Mouse (Mus musculus) splenic B cell, adult 2 months (primary cell): ENCODE results near the gene Tfip11.

Experiments used
- DNase-seq: peaks from one replicate; pipeline ENCODE4 v3.0.0-alpha.2; 2011; ENCODE audit warnings: low read depth, low spot score
- H3K27me3 ChIP-seq: 2 replicates; pipeline ENCODE4 v1.6.1; 2012; ENCODE audit warnings: mild to moderate bottlenecking, low read length, moderate library complexity, mixed read lengths; ENCODE audit not compliant: control insufficient read depth, poor library complexity, insufficient read depth, severe bottlenecking
- H3K36me3 ChIP-seq: 2 replicates; pipeline ENCODE4 v1.6.1; 2012; ENCODE audit warnings: mild to moderate bottlenecking, low read length, moderate library complexity, mixed read lengths; ENCODE audit not compliant: control insufficient read depth, poor library complexity, insufficient read depth, severe bottlenecking

Gene Tfip11

GRCm38 (mm10) chr5:112323246-112323645 is 2.9 kb upstream of the Tfip11 start:
- no peaks in the 10 kb centered on the region for H3K36me3 ChIP-seq
- H3K27me3 ChIP-seq = no peaks in the 10 kb centered on the region
- DNase-seq = no peak

DNA sequence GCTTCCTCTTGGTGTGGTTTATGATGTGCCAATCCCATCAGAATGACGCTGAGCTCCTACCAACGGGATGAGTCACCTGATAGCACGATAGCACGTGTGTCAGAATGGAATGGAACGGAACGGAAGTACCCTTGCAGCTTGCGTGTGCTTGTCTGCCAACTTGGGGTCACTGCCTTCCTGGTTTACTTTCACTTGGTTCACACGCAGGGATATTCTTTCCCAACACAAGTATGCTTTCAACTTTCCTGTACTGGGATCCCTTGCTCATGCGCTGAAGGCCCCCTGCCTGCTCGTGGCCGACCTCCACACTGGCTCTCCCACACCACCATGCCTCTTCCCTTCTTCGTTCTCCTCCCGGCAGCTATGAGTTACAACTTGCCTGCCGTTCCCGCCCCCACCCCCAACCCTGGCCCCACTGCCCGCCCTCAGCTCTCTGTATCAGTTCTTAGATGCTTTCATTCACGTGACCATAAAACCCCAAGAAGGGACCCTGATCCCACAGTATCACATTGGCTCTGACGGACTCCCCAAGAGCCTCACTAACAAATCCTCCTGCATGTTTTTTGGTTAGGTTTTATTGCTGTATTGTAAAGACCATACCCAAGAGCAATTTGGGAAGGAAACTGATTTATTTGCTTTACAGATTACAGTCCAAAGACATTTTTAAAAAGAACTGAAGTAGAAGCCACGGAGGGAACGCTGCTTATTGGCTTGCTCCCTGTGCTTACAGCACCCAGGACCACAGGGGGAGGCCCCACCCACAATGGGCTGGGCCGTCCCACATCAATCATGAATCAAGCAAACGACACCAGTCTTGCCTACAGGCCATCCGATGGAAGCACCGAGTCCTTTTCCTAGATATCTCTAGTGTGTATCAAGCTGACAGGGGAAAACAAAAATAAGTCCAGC is 1.3 kb upstream of the Tfip11 start:
- Histone ChIP-seq H3K36me3 (peaks cover 4% of the 10 kb centered on the region), H3K27me3 (no peaks in the 10 kb centered on the region)
- peak; percentile 80 for DNase-seq

DNA sequence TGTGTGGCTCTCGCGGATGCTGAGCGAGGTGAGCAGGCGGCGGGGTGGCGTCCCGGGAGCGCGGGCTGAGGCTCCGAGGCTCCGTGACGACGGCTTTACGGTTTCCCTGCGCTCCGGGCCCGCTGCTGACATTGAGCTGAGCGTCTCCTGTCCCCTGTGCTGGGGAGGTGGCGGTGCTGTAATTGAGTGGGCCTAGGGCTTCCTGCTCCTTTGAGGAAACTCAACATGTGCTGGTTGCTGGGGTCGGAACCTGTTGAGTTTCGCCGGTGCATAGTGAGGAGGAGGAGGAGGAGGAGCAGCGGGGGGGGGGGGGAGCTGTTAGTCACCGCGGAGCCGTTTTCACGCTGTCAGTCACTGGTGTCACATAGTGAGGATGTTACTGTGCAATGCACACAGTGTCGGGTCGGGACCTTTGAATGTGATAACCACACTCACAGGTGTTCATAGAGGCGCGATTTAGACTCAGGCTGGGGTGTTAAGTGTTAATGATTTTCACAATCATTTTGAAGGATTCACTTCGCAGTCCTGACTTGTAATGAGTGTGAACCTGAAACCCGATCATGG is 370 bp downstream of the Tfip11 start:
- Histone ChIP-seq H3K27me3 (no peaks in the 10 kb centered on the region), H3K36me3 (peaks cover 4% of the 10 kb centered on the region)
- DNase-seq = no peak

- Histone ChIP-seq H3K27me3 (no peaks in the 10 kb centered on the region), H3K36me3 (peaks cover 5% of the 10 kb centered on the region)
- no peak for DNase-seq
Measured at GRCm38 (mm10) chr5:112327854-112328253, 1.7 kb downstream of the Tfip11 start.

GRCm38 (mm10) chr5:112329805-112330564 is 3.8 kb downstream of the Tfip11 start:
- Histone ChIP-seq H3K27me3 (no peaks in the 10 kb centered on the region), H3K36me3 (peaks cover 12% of the 10 kb centered on the region)
- no peak for DNase-seq

- Histone ChIP-seq H3K36me3 (peaks cover 24% of the 10 kb centered on the region), H3K27me3 (no peaks in the 10 kb centered on the region)
- peak; percentile 78 for DNase-seq
Measured at GRCm38 (mm10) chr5:112335473-112335872, 9.3 kb downstream of the Tfip11 start.

- H3K36me3 ChIP-seq = peaks cover 23% of the 10 kb centered on the region
Measured at GRCm38 (mm10) chr5:112337004-112337403, 10.8 kb downstream of the Tfip11 start.

GRCm38 (mm10) chr5:112339215-112339614 is 13.1 kb downstream of the Tfip11 start:
- Histone ChIP-seq H3K27me3 (no peaks in the 10 kb centered on the region), H3K36me3 (peaks cover 20% of the 10 kb centered on the region)
- DNase-seq = no peak

More at GRCm38 (mm10) chr5:112337004-112337403, 10.8 kb downstream of the Tfip11 start:
- DNase-seq = no peak
- H3K27me3 ChIP-seq = no peaks in the 10 kb centered on the region

DNA sequence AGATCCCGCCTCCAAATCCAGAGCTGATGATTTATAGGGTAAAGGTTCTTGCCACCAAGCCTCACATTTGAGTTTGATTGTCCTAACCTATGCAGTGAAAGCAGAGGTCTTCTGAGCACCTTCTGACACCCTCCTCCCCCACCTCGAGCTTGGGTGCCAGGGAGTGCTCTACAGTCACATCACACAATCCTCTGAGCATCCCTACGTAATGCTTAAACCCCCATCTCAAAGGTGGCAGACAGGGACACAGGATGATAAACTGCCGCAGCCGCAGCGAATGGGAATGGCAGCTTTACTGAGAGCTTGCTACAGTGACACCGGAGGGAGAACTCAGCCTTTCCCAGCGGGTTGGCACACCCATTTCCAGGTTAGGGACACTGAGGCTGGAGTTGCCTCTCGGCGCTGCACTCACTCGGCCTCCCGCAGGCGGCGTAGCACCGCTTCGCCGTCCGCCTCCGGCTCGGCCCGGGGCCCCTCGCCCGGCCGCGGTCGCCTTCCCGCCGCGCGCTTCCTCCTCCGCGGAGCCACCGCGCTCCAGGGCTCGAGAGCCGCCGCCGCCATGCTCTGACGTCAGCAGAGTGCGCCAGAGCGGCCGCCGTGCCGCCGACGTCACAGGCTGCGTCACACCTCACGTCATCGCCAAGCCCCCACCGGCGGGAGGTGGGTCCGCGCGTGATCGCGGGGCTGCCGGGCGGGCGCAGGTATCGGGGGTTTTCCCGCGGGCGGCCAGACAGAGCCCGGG is 16.5 kb downstream of the Tfip11 start, which contains the start of the genes Srrd and Hps4:
TSS of gene Srrd (minus strand) at position 578 of the 742 bp plus-strand sequence.
TSS of gene Hps4 (plus strand) at position 621 of the 742 bp plus-strand sequence.
- Histone ChIP-seq H3K36me3 (peaks cover 6% of the 10 kb centered on the region), H3K27me3 (no peaks in the 10 kb centered on the region)
- peak; percentile 96 for DNase-seq

- H3K36me3 ChIP-seq = peaks cover 6% of the 10 kb centered on the region
- DNase-seq = no peak
- no peaks in the 10 kb centered on the region for H3K27me3 ChIP-seq
Measured at GRCm38 (mm10) chr5:112343205-112343595, 17.0 kb downstream of the Tfip11 start.

- Histone ChIP-seq H3K36me3 (peaks cover 5% of the 10 kb centered on the region), H3K27me3 (no peaks in the 10 kb centered on the region)
- peak; percentile 63 for DNase-seq
Measured at GRCm38 (mm10) chr5:112344092-112344960, 18.2 kb downstream of the Tfip11 start.

DNA sequence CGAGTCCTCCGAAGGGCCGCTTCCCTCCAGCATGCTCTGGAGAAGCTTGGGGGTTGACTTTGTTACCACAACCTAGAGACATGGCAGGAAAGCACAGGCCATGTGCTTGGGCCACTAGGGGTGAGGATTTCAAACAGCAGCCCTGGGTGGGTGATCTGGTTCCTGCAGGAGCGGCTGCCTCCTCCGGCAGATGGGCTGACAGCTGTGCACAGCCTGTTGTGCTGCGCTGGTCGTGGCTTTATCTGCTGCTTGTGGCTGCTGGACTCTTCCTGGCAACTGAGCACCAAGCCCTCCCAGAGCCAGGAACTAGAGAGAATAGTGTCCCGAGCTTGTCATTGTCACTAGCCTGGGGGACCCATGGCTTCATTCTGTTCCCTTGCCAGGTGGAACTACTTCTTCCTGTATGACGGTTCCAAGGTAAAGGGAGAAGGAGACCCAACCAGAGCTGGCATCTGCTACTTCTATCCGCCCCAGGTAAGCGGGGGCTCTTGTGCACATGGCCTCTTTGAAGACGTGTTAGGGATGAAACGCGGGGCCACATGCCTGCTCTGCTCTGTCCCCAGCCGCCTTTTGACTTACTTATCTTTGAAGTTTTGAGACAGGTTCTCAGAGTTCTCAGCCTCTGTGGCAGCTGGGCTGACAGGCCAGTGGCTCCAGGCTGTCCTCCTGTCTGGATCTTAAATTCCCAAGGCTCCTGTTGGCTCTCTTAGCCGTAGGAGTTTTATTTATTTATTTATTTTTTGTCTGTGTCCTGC is 20.2 kb downstream of the Tfip11 start:
- DNase-seq = no peak
- Histone ChIP-seq H3K27me3 (no peaks in the 10 kb centered on the region), H3K36me3 (peaks cover 5% of the 10 kb centered on the region)

- H3K36me3 ChIP-seq = peaks cover 8% of the 10 kb centered on the region
- DNase-seq = no peak
- no peaks in the 10 kb centered on the region for H3K27me3 ChIP-seq
Measured at GRCm38 (mm10) chr5:112349169-112349568, 23.0 kb downstream of the Tfip11 start.
